Mouse (Mus musculus) megakaryocyte progenitor cell, adult 5-6 weeks (primary cell): ENCODE data around the gene Olfr619. TPM values are rescaled to one million over a fixed set of nuclear protein-coding genes. Genes with fewer than 3 reads are reported as not detected.

Experiments
- ATAC-seq: replicated peaks from 2 replicates; pipeline ENCODE4 v1.8.0; 2016; ENCODE audit warnings: mild to moderate bottlenecking, moderate TSS enrichment, inconsistent platforms; ENCODE audit not compliant: poor library complexity
- total RNA-seq, 2 experiments: library from RNA; stranded (forward) in 1 of 2; stranded (reverse) in 1 of 2; fragments of 157-497, 149-512 nt in 1 of 2; fragments of 200-1000 nt in 1 of 2; gene quantifications; 2 replicates each; pipeline versions ENCODE4 v1.2.3 to v1.2.4; 2015 to 2017

The Olfr619 gene
- total RNA-seq (2015) = not detected in 2 replicates
- total RNA-seq (2017) = not detected in 2 replicates

- ATAC-seq = no peak
Observed at GRCm38 (mm10) chr7:103600275-103600674, at the start of gene Olfr619. Gene Olfr619 (plus strand): TSS chr7:103600575.

GRCm38 (mm10) chr7:103555779-103556178, 44.6 kb upstream of the Olfr619 start, which contains the start of gene Olfr615:
Gene Olfr615 (plus strand): TSS chr7:103556079.
- ATAC-seq = no peak

- ATAC-seq = no peak
Observed at GRCm38 (mm10) chr7:103569043-103569442, 31.3 kb upstream of the Olfr619 start, which contains the start of gene Olfr616. Gene Olfr616 (minus strand): TSS chr7:103569143.

- ATAC-seq = no peak
Observed at GRCm38 (mm10) chr7:103572761-103573160, 27.6 kb upstream of the Olfr619 start, which contains the start of gene Olfr617. Gene Olfr617 (plus strand): TSS chr7:103573061.

- ATAC-seq = no peak
Observed at GRCm38 (mm10) chr7:103589803-103590202, 10.6 kb upstream of the Olfr619 start, which contains the start of gene Olfr618. Gene Olfr618 (plus strand): TSS chr7:103590103.

GRCm38 (mm10) chr7:103607425-103607824, 7.0 kb downstream of the Olfr619 start:
- ATAC-seq = peak; percentile 50; the same call in 1 of the 2 replicates

- ATAC-seq = no peak
Observed at GRCm38 (mm10) chr7:103612434-103612833, 12.1 kb downstream of the Olfr619 start, which contains the start of gene Olfr620. Gene Olfr620 (minus strand): TSS chr7:103612534.

GRCm38 (mm10) chr7:103636795-103637194, 36.4 kb downstream of the Olfr619 start:
- no peak for ATAC-seq

GRCm38 (mm10) chr7:103642602-103643001, 42.2 kb downstream of the Olfr619 start, which contains the start of gene Olfr622:
Gene Olfr622 (minus strand): TSS chr7:103642702.
- no peak for ATAC-seq

- no peak for ATAC-seq
Observed at GRCm38 (mm10) chr7:103644070-103644469, 43.7 kb downstream of the Olfr619 start.

Other genes starting within 250 kb of the Olfr619 start
Only the 30 nearest of the 32 such genes appear.
- gene Olfr601, start 237.9 kb upstream of the Olfr619 start, total RNA-seq (2015) = not detected in 2 replicates
- not detected in 2 replicates for gene Olfr601, start 237.9 kb upstream of the Olfr619 start, total RNA-seq (2017)
- not detected in 2 replicates for gene Olfr603, start 214.4 kb upstream of the Olfr619 start, total RNA-seq (2015)
- not detected in 2 replicates for gene Olfr603, start 214.4 kb upstream of the Olfr619 start, total RNA-seq (2017)
- gene Usp17lc, start 185.5 kb upstream of the Olfr619 start, total RNA-seq (2015) = not detected in 2 replicates
- gene Usp17lc, start 185.5 kb upstream of the Olfr619 start, total RNA-seq (2017) = not detected in 2 replicates
- gene Olfr605, start 155.1 kb upstream of the Olfr619 start, total RNA-seq (2015) = not detected in 2 replicates
- gene Olfr605, start 155.1 kb upstream of the Olfr619 start, total RNA-seq (2017) = not detected in 2 replicates
- not detected in 2 replicates for gene Olfr606, start 151.5 kb upstream of the Olfr619 start, total RNA-seq (2015)
- not detected in 2 replicates for gene Olfr606, start 151.5 kb upstream of the Olfr619 start, total RNA-seq (2017)
- not detected in 2 replicates for gene Olfr607, start 136.4 kb upstream of the Olfr619 start, total RNA-seq (2015)
- gene Olfr607, start 136.4 kb upstream of the Olfr619 start, total RNA-seq (2017) = not detected in 2 replicates
- gene Olfr608, start 130.7 kb upstream of the Olfr619 start, total RNA-seq (2015) = not detected in 2 replicates
- gene Olfr608, start 130.7 kb upstream of the Olfr619 start, total RNA-seq (2017) = not detected in 2 replicates
- gene Olfr609, start 102.5 kb upstream of the Olfr619 start, total RNA-seq (2015) = not detected in 2 replicates
- not detected in 2 replicates for gene Olfr609, start 102.5 kb upstream of the Olfr619 start, total RNA-seq (2017)
- gene Olfr610, start 88.5 kb upstream of the Olfr619 start, total RNA-seq (2015) = not detected in 2 replicates
- gene Olfr610, start 88.5 kb upstream of the Olfr619 start, total RNA-seq (2017) = not detected in 2 replicates
- gene Olfr611, start 79.7 kb upstream of the Olfr619 start, total RNA-seq (2015) = not detected in 2 replicates
- not detected in 2 replicates for gene Olfr611, start 79.7 kb upstream of the Olfr619 start, total RNA-seq (2017)
- gene Olfr612, start 57.9 kb upstream of the Olfr619 start, total RNA-seq (2015) = not detected in 2 replicates
- not detected in 2 replicates for gene Olfr612, start 57.9 kb upstream of the Olfr619 start, total RNA-seq (2017)
- not detected in 2 replicates for gene Olfr613, start 52.5 kb upstream of the Olfr619 start, total RNA-seq (2015)
- not detected in 2 replicates for gene Olfr613, start 52.5 kb upstream of the Olfr619 start, total RNA-seq (2017)
- not detected in 2 replicates for gene Olfr615, start 44.5 kb upstream of the Olfr619 start, total RNA-seq (2015)
- not detected in 2 replicates for gene Olfr615, start 44.5 kb upstream of the Olfr619 start, total RNA-seq (2017)
- not detected in 2 replicates for gene Olfr616, start 31.4 kb upstream of the Olfr619 start, total RNA-seq (2015)
- gene Olfr616, start 31.4 kb upstream of the Olfr619 start, total RNA-seq (2017) = not detected in 2 replicates
- gene Olfr617, start 27.5 kb upstream of the Olfr619 start, total RNA-seq (2015) = not detected in 2 replicates
- not detected in 2 replicates for gene Olfr617, start 27.5 kb upstream of the Olfr619 start, total RNA-seq (2017)
- not detected in 2 replicates for gene Olfr618, start 10.5 kb upstream of the Olfr619 start, total RNA-seq (2015)
- not detected in 2 replicates for gene Olfr618, start 10.5 kb upstream of the Olfr619 start, total RNA-seq (2017)
- gene Olfr620, start 12.0 kb downstream of the Olfr619 start, total RNA-seq (2015) = not detected in 2 replicates
- not detected in 2 replicates for gene Olfr620, start 12.0 kb downstream of the Olfr619 start, total RNA-seq (2017)
- not detected in 2 replicates for gene Olfr622, start 42.1 kb downstream of the Olfr619 start, total RNA-seq (2015)
- gene Olfr622, start 42.1 kb downstream of the Olfr619 start, total RNA-seq (2017) = not detected in 2 replicates
- gene Olfr623, start 63.1 kb downstream of the Olfr619 start, total RNA-seq (2015) = not detected in 2 replicates
- gene Olfr623, start 63.1 kb downstream of the Olfr619 start, total RNA-seq (2017) = not detected in 2 replicates
- gene Olfr624, start 70.6 kb downstream of the Olfr619 start, total RNA-seq (2015) = 0.02 TPM in 1 of 2 replicates, not detected in the other
- gene Olfr624, start 70.6 kb downstream of the Olfr619 start, total RNA-seq (2017) = 0.12 TPM in 1 of 2 replicates, not detected in the other
- gene Olfr625-ps1, start 82.1 kb downstream of the Olfr619 start, total RNA-seq (2015) = not detected in 2 replicates
- gene Olfr625-ps1, start 82.1 kb downstream of the Olfr619 start, total RNA-seq (2017) = not detected in 2 replicates
- not detected in 2 replicates for gene Olfr243, start 114.1 kb downstream of the Olfr619 start, total RNA-seq (2015)
- gene Olfr243, start 114.1 kb downstream of the Olfr619 start, total RNA-seq (2017) = not detected in 2 replicates
- gene Olfr628, start 129.8 kb downstream of the Olfr619 start, total RNA-seq (2015) = not detected in 2 replicates
- gene Olfr628, start 129.8 kb downstream of the Olfr619 start, total RNA-seq (2017) = not detected in 2 replicates
- not detected in 2 replicates for gene Olfr629, start 144.4 kb downstream of the Olfr619 start, total RNA-seq (2015)
- not detected in 2 replicates for gene Olfr629, start 144.4 kb downstream of the Olfr619 start, total RNA-seq (2017)
- not detected in 2 replicates for gene Olfr630, start 156.8 kb downstream of the Olfr619 start, total RNA-seq (2015)
- not detected in 2 replicates for gene Olfr630, start 156.8 kb downstream of the Olfr619 start, total RNA-seq (2017)
- not detected in 2 replicates for gene Olfr69, start 171.0 kb downstream of the Olfr619 start, total RNA-seq (2015)
- not detected in 2 replicates for gene Olfr69, start 171.0 kb downstream of the Olfr619 start, total RNA-seq (2017)
- gene Olfr68, start 179.1 kb downstream of the Olfr619 start, total RNA-seq (2015) = not detected in 2 replicates
- not detected in 2 replicates for gene Olfr68, start 179.1 kb downstream of the Olfr619 start, total RNA-seq (2017)
- gene Olfr67, start 191.2 kb downstream of the Olfr619 start, total RNA-seq (2015) = not detected in 2 replicates
- gene Olfr67, start 191.2 kb downstream of the Olfr619 start, total RNA-seq (2017) = not detected in 2 replicates
- 16.9 and 36.5 TPM in 2 replicates for gene Hbb-bt, start 213.4 kb downstream of the Olfr619 start, total RNA-seq (2015)
- 0.71 and 3.5 TPM in 2 replicates for gene Hbb-bt, start 213.4 kb downstream of the Olfr619 start, total RNA-seq (2017)
- gene Hbb-bs, start 227.5 kb downstream of the Olfr619 start, total RNA-seq (2015) = 25.1 and 66.9 TPM in 2 replicates
- gene Hbb-bs, start 227.5 kb downstream of the Olfr619 start, total RNA-seq (2017) = 7.5 and 24.0 TPM in 2 replicates